Mouse (Mus musculus) urinary bladder, postnatal 14 days (tissue): ENCODE measurements around the gene Melk.

Experiments
- DNase-seq: peaks from one replicate; pipeline ENCODE4 v3.0.0; 2021; ENCODE audit warnings: low spot score

Gene Melk

GRCm38 (mm10) chr4:44327976-44328375 lies 27.3 kb downstream of the Melk start:
- no peak for DNase-seq

DNA sequence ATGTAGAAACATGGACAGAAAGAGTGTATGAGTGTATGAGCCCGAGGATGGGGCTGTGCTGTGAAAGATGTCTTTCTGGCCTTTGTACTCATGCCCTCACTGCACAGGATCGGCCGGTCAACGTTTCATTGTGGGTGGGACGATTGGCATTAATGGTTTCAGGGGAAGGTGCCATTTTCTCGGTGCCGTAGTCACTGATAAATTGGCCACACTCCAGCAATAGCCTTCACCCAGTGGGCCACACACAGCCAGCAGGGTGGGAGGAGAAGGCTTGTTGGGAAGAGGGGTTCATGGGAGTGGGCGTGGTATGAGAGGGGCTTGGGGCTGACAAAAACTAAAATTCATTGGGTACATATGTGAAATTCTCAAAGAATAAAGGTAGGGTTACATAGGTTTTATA lies 34.3 kb downstream of the Melk start:
- DNase-seq, result no peak

DNA sequence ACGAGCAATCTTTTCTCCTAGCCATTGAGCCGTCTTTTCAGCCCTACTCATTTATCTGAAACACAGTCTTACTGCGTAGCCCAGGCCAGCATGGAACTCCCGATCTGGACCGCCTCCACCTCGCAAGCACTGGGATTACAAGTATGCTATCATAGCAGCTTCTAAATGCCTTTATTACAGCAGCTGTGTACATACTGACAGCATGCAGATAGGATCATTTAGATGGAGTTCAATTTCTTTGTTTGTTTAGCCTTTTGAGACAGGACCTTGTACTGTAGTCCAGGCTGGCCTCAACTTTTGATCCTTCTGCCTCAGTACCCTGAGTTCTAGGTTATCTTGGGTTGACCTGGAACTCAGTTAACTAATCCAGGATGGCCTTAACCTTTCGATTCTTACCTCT lies 61.0 kb downstream of the Melk start:
- no peak for DNase-seq

DNA sequence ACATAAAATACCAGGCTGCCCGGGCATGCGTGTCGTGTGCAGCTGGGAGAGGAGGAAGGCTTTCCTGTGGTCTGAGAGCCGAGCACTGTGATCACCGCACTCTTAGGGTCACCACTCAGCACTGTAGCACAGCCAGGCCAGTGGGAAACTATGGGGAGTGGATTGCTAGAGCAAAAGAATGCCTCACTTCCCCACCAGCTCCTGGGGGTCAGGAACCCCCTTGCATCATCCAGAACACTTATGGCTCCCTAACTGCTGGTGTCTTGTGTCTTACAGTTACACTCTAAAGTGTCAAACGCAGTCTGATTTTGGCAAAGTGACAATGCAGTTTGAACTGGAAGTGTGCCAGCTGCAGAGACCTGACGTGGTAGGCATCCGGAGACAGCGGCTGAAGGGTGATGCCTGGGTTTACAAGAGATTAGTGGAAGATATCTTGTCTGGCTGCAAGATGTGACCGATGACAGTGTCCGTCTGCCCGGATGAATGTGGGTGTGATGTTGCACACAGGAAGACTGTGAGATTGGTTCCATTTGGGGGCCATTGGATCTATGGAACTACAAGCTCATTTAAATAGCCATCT lies 62.8 kb downstream of the Melk start:
- DNase-seq, result no peak

DNA sequence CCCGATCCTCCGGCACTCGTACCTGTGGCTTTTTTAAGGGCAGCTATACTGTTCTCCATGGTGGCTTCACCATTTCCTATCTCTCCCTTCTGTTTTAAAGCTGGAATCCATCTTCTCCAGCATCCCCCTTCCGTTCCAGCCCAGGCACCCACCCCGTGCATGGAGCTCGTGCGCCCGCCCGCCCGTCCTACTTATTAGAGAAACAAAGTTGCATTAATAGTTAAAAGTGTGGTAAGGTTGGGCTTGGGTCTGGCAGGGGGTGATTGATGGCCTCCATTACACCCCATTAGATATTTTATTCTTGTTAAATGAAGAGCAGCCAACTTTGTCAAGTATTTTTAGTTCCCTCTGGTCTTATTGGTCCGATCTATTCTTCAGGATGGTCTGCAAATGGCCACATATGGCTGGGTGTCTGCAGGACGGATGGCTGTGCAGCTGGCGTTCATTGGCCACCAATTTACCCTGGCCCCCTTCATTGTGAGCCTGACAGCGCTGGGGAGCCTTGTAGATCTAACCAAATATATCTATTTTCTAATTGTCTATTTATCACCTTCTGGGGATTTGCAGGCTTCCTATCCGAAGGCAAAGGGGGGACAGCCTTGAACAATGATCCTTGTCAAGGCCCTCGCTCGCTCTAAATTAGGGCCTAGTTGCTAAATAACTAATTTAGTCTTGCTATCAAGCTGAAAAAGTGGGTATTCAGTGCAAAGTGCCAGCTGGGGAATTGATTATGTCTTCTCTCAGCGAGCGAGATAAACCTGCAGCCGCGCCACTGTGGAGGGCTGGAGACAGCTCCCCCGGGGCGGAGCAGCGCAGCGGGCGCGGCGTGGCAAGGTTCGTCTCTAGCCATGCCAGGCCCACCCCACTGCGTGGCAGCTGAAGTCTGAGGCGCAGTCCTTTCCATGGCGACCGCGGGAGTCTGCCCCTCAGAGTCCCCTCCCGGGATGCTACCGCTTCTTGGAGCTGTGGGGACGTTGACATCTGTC lies 91.8 kb downstream of the Melk start:
- DNase-seq, result no peak

DNA sequence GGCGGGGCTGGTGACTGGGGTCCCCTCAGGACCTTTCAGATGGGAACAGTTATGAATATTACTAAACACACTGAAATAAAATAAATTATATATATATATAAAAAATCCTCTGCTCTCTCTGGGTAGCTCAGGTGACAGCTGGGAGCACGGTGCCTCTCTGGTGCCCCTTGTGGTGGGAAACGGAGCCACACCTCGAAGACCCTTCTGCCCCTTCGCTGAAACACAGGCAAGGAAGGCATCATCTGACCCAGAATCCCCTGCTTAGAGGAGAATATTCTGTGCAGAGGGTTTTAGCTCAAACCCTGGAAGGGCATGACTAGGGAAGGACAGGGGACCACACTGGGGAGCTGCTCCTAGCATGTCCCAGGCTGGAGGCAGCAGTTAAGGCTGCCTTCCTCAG lies 101.9 kb downstream of the Melk start:
- DNase-seq, result no peak

- DNase-seq, result no peak
These were observed 103.8 kb downstream of the Melk start for GRCm38 (mm10) chr4:44404487-44404886.
